Mouse (Mus musculus): ENCODE data around the gene Hoxb9. TPM values are rescaled to one million over a fixed set of nuclear protein-coding genes. Genes with fewer than 3 reads are reported as not detected.

Gene Hoxb9
- total RNA-seq, 2 experiments from 2014 or later, result 0.09 TPM

DNA sequence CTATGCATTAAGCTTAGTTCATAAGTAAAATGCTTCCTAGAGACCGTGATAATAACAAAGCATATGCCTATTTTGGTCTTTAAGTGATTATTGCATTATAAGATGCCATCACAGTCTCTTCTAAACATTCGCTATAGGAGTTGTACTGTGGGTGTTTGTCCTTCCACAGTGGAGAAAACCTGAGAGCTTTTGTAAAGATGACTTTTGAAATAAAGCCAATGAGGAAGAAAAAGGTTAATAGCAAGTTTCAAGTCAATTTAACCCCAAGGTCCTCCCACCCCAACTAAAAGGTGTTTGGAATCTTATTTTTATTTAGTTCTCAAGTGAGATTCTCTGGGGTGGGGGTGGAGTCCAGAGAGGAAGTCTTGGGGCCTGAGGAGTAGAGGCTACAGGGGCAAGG is 41.9 kb downstream of the Hoxb9 start:
- no peak for DNase-seq (ENCODE audit: low spot score)

DNA sequence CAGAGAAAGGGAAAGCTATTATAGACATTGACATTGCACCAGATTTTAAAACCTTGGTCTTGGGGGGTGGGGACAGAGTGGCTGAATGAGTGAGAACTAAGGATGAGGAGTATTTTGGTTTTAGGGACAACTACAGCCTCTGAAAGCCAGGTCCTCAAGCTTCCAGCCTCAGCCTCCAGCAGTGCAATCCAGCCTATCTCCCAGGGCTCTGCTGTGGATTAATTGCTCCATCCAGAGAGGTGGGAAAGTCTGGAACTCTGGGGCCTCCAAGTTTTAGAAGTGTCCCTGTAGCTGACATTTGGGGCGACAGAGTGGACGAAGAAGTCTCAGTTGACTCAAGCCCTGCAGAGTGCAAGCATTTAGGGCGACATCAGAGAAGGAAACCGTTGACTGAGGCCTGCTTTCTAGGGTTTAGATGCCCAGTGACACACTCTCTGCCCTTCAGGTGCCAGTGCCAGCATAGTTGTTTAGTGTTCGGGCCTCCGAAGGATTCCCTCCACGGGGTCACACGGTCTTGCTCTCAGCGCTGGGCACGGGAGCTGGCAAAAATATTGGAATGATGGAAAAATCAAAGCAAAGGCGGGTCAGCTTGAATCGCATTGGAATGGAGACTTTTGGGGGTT is 42.7 kb downstream of the Hoxb9 start:
- DNase-seq (ENCODE audit: low spot score), result no peak

GRCm38 (mm10) chr11:96314671-96315343 is 43.5 kb downstream of the Hoxb9 start:
- no peak for DNase-seq (ENCODE audit: low spot score)

GRCm38 (mm10) chr11:96315344-96315681 is 44.1 kb downstream of the Hoxb9 start:
- no peak for DNase-seq (ENCODE audit: low spot score)

GRCm38 (mm10) chr11:96316696-96317607 is 45.7 kb downstream of the Hoxb9 start:
- DNase-seq (ENCODE audit: low spot score), result no peak

DNA sequence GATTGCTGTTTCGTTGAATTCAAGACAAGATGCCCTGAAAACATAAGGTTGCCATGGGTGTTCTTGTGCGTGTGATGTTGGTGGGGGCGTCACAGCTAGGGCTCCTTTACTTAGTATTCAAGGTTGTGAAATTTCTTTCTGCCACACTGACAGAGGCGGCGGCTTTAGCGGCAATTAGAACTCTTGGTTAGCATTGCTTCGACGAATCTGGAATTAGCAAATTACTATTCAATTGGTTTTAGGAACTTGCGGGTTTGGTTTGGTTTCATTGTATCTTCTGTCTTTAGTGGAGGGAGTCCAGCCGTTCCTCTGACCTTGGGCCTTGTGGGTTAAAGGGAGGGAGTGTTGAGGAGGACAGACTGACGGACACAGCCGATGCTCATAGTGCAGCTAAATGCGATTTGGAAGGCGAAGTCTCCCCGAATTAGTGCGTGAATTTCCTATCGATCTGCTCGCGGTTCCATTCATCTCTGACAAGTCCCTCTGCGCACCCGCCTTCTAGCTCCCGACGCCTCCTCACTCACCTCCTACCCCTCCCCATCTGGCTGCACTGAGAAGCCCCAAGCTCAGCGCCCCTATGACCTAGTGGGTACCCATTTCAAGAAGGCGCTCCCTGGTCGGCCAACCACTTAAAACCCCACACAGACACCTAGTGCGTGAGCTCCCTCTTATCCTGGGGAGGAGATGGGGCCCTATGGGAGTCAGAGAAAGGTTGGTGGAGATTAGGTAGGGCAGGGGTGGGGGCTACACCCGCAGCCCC is 46.5 kb downstream of the Hoxb9 start, which contains the start of gene Hoxb4:
Gene Hoxb4 (plus strand): TSS at position 660 of the 760 bp plus-strand sequence.
- no peak for DNase-seq (ENCODE audit: low spot score)

GRCm38 (mm10) chr11:96318368-96319070 is 47.3 kb downstream of the Hoxb9 start:
- no peak for DNase-seq (ENCODE audit: low spot score)

- DNase-seq (ENCODE audit: low spot score), result no peak
Observed at GRCm38 (mm10) chr11:96319071-96319902, 48.0 kb downstream of the Hoxb9 start.

GRCm38 (mm10) chr11:96319910-96320309 is 48.7 kb downstream of the Hoxb9 start:
- no peak for DNase-seq (ENCODE audit: low spot score)

GRCm38 (mm10) chr11:96320688-96321087 is 49.4 kb downstream of the Hoxb9 start:
- no peak for DNase-seq (ENCODE audit: low spot score)

GRCm38 (mm10) chr11:96321846-96322245 is 50.6 kb downstream of the Hoxb9 start:
- DNase-seq (ENCODE audit: low spot score), result no peak

GRCm38 (mm10) chr11:96322738-96323137 is 51.5 kb downstream of the Hoxb9 start:
- DNase-seq (ENCODE audit: low spot score), result no peak

GRCm38 (mm10) chr11:96323154-96323553 is 51.9 kb downstream of the Hoxb9 start, which contains the start of gene Hoxb3:
Gene Hoxb3 (plus strand): TSS chr11:96323326.
- DNase-seq (ENCODE audit: low spot score), result no peak

DNA sequence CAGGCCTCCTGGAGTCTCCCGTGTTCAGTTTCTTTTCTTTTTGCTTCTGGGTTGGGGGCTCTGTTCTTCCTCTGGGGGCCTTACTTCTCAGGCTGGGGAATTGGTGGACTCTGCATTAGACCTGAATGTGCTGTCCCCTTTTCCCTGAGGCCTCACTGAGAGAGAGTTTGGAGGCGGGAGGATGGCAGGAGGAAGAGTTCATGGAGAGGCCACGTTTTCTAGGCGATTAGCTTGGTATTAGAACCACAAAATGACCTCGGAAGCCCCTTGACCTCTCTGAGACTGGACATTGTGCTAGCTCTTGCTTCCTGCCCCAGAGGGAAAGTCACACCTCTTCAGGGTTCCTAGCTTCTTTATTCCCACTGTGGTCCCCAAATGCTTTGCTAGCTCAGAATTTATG is 52.9 kb downstream of the Hoxb9 start:
- no peak for DNase-seq (ENCODE audit: low spot score)

- no peak for DNase-seq (ENCODE audit: low spot score)
Observed at GRCm38 (mm10) chr11:96324965-96325364, 53.7 kb downstream of the Hoxb9 start.

DNA sequence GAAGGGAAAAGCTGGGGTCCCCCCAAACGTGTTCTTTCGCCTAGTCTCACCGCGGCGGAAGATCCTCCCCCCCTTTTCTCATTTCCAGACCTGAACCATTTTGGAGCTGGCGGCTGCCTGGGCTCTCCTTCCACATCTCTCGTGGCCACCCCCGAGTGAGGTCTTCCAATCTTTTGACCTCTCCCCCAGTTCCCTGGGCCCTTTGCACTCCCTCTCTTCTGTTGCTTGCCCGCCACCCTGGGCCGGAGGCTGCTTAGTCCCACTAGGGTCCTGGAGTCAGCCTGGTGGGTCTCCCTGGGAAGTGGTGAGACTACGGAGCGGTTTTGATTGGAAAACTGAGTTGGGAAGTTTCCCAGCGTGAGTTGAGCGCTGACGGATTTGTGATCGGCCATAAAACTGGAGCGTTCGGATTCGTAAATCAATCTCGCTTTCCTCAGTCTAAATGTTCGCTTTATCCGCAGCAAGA is 54.5 kb downstream of the Hoxb9 start:
- no peak for DNase-seq (ENCODE audit: low spot score)

Data from gastrocnemius, adult 18-20 months (tissue).